Comparison of ENCODE assay signal across 20 mouse cellular contexts in genomic region chr10:118282565-118282964, GRCm38 (mm10). TPM values are rescaled to one million over a fixed set of nuclear protein-coding genes. Genes with fewer than 3 reads are reported as not detected.
"Had no signal": no experiment of that assay in that cellular context is flagged by ENCODE, and none has a peak within 500 bp of the region (broad histone marks: within the 10 kb centered on the region; RNA-seq: fewer than 3 reads in every experiment).

No protein-coding gene starts in this region.

RNA-seq across cellular contexts. Expression of gene Iltifb, which starts 12.3 kb away (rescaled TPM):
- polyA plus RNA-seq: frontal cortex, adult 2 months; heart, adult 2 months; heart, embryonic 11.5 days; heart, embryonic 14.5 days; heart, embryonic 16.5 days; hindbrain, embryonic 10.5 days; hindbrain, embryonic 12.5 days; hindbrain, embryonic 14.5 days; intestine, embryonic 14.5 days; intestine, embryonic 16.5 days; kidney, adult 2 months; kidney, embryonic 15.5 days; kidney, postnatal 0 days; large intestine, adult 2 months; limb, embryonic 11.5 days; limb, embryonic 13.5 days; limb, embryonic 15.5 days; liver, adult 2 months; liver, embryonic 12.5 days had no signal

RNA-seq across cellular contexts. Expression of gene Gm32802, which starts 24.1 kb away (rescaled TPM):
- polyA plus RNA-seq: heart, adult 2 months; heart, embryonic 11.5 days; heart, embryonic 14.5 days; heart, embryonic 16.5 days; intestine, embryonic 14.5 days; intestine, embryonic 16.5 days; kidney, adult 2 months; kidney, embryonic 15.5 days; kidney, postnatal 0 days; large intestine, adult 2 months; limb, embryonic 11.5 days; limb, embryonic 15.5 days; liver, adult 2 months; liver, embryonic 12.5 days had no signal

RNA-seq across cellular contexts. Expression of gene Gm32717, which starts 42.0 kb away (rescaled TPM):
- polyA plus RNA-seq: heart, adult 2 months; heart, embryonic 11.5 days; heart, embryonic 14.5 days; heart, embryonic 16.5 days; intestine, embryonic 14.5 days; intestine, embryonic 16.5 days; kidney, adult 2 months; kidney, embryonic 15.5 days; kidney, postnatal 0 days; large intestine, adult 2 months; limb, embryonic 11.5 days; limb, embryonic 15.5 days; liver, adult 2 months; liver, embryonic 12.5 days had no signal

RNA-seq across cellular contexts. Expression of gene Gm9040, which starts 44.2 kb away (rescaled TPM):
- polyA plus RNA-seq: frontal cortex, adult 2 months; heart, adult 2 months; heart, embryonic 11.5 days; heart, embryonic 14.5 days; heart, embryonic 16.5 days; hindbrain, embryonic 10.5 days; hindbrain, embryonic 12.5 days; hindbrain, embryonic 16.5 days; intestine, embryonic 14.5 days; intestine, embryonic 16.5 days; kidney, adult 2 months; kidney, embryonic 15.5 days; kidney, postnatal 0 days; large intestine, adult 2 months; limb, embryonic 13.5 days; limb, embryonic 15.5 days; liver, adult 2 months; liver, embryonic 12.5 days had no signal

RNA-seq across cellular contexts. Expression of gene Gm9044, which starts 49.6 kb away (rescaled TPM):
- polyA plus RNA-seq: frontal cortex, adult 2 months; heart, adult 2 months; heart, embryonic 11.5 days; heart, embryonic 14.5 days; heart, embryonic 16.5 days; hindbrain, embryonic 10.5 days; hindbrain, embryonic 12.5 days; hindbrain, embryonic 16.5 days; intestine, embryonic 14.5 days; intestine, embryonic 16.5 days; kidney, adult 2 months; kidney, embryonic 15.5 days; kidney, postnatal 0 days; large intestine, adult 2 months; limb, embryonic 13.5 days; limb, embryonic 15.5 days; liver, adult 2 months; liver, embryonic 12.5 days had no signal
